Mouse (Mus musculus): ENCODE data around the gene Paqr4.

The Paqr4 gene

DNA sequence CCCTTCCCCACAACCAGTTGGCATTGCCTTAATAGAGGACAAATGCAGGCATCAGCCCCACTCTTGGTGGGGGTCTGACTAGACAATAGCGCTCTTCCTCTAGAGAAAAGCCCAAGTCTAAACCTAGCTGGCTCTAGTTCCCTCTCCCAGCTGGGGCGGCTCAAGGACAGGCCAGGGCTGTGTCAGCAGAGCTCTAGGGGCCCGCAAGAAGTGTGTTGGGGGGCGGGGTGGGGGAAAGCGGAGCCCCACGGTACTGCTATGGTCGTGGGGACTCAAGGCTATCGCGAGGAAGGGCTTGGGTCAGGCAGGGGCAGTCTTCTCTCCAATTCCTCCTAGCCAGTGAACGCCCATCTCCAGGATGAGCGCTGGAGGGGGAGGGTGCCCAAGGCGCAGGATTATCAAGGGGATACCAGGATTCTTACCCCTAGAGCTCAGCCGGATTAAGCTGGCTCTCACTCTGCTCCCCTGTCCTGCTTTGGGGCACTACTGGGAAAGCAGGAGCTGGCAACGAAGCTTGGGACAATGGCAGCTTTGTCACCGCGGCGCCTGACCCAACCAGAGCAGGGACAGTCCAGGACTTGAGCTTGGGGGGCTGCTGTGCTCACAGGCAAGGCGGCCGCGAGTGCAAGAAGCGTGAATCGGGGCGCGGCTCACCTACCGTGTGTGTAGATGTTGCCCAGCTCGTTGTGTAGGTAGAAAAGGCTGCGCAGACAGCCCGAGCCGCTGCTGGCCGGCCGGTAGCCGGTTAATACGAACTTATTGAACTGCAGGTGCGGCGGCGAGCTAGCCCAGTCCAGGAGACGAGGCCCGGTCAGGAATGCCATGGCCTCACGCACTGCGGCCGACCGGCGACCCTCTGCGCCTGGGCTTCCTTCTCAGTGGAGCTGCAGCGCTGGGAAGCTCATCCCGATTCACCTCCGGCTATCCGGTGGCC is 1.2 kb downstream of the Paqr4 start:
- in situ Hi-C loops (cut with MboI; ENCODE audit: low pct_unique_long_range_greater_than_20kb in 1 of 2, low sequenced_read_pairs in 2 of 2, unreplicated experiment in 1 of 2) = no loop called here

DNA sequence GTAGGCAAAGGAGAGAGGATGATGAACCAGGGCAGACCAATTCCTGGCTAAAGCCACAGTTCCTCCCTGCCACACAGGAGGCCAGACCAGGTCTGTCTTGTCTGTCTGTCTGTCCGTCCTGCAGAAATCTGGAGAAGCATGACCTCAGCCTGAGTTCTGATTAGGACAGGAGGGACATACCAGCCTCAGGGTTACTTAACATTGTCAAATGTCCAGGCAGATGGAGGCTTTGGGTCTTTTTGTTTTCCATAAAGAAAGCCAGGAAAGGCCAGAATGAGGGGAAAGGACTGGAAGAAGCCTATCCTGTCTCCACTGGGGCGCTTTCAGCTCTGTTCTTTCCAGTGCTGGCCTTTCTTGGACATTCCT is 1.8 kb downstream of the Paqr4 start:
- in situ Hi-C loops (cut with MboI; ENCODE audit: low pct_unique_long_range_greater_than_20kb in 1 of 2, low sequenced_read_pairs in 2 of 2, unreplicated experiment in 1 of 2) = no loop called here

DNA sequence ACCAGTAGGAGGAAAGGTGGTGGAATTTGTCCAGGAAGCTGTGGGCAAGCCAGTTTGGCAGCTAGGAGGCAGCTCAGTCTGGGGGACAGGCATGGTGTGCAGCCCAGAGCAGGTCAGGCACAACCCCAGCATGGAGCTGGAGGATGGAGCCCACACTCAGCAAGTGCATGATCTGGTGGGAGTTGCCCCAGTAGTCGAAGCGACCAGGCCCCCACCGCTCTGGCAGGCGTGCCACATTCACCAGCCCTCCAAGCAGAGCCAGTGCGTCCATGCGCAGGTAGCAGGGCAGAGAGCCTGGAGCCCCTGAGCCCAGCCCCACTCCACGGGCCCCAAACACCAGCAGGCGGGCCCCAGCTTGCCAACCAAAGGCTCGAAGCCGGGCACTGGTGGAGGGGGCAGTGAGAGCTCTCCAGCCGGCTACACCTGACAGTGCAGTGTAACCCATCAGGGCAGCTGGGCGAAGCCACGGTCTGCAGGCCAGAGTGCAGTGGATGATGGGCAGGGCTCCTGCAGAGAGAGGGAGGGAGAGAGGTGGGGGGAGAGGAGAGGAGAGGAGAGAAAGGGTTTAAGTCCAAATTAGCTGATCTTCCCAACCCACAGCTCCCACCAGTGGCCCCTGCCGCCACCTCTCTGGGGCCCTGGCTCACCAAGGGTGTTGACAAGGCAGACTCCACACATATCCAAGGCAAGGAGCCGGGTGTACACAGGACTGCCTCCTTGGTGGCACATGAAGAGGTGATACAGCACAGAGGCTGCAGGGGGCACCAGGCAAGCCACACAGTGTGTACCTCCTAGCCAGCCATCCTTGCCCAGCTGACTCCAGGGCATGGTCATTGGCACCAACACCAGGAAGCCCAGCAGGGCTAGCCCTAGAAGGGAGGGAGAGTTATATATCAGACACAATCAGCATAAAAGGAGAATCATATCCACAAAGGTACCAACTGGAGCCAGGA is 2.9 kb downstream of the Paqr4 start:
- in situ Hi-C loops (cut with MboI; ENCODE audit: low pct_unique_long_range_greater_than_20kb in 1 of 2, low sequenced_read_pairs in 2 of 2, unreplicated experiment in 1 of 2) = no loop called here

DNA sequence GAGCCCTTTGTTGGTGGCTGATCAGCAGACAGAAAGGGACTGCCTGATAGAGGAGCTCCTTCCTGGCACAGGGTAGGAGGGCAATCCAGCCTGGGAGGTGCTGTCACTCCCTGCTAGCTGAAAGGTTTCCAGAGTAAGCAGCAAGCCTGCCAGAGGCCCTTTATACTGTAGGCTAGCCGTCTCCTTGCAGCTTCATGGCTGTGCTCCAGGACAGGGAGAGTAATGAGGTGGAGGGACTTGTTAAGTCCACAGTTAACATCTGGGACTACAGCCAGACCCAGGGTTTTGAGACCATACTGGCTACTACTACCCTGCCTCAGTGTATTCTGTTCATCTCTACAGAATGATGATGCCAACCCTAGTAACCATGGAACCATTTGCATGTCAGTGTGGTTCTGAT is 6.3 kb downstream of the Paqr4 start:
- in situ Hi-C loops (cut with MboI; ENCODE audit: low pct_unique_long_range_greater_than_20kb in 1 of 2, low sequenced_read_pairs in 2 of 2, unreplicated experiment in 1 of 2) = no loop called here

DNA sequence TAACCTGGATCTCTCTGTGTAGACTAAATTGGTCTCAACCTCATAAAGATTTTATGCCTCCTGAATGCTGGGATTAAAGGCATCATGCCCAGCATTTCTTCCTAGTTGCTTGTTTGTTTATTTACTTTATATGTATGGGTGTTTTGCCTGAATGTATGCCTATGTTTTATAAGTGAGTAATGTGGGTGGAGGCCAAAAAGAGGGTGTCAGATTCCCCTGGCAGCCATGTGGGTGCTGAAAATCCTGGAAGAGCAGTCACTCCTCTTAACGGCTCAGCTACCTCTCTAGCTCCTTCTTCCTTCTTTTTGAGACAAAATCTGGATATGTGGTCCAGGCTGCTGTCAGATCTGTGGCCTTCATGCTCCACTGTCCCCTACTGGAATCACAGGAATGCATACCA is 10.2 kb downstream of the Paqr4 start:
- in situ Hi-C loops (cut with MboI; ENCODE audit: low pct_unique_long_range_greater_than_20kb in 1 of 2, low sequenced_read_pairs in 2 of 2, unreplicated experiment in 1 of 2) = no loop called here

DNA sequence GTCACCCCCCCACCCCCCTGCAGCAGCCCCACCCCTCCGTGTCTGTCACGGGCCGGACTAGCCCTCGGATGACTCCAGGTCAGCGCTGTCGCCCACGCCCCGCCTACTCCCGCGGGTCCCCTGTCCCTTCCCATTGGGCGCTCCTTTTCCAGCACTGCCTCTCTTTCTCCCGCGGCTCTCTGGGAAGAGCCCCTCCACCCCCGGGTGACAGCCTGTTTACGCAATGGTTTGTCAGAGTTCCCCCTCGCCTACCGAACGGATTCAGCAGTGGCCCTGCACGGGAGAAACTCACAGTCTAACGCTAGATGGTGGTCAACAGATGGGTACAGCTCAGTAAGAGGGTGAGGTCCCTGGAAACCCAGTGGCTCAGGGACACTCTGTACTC is 13.9 kb downstream of the Paqr4 start:
- in situ Hi-C loops (cut with MboI; ENCODE audit: low pct_unique_long_range_greater_than_20kb in 1 of 2, low sequenced_read_pairs in 2 of 2, unreplicated experiment in 1 of 2) = no loop called here

DNA sequence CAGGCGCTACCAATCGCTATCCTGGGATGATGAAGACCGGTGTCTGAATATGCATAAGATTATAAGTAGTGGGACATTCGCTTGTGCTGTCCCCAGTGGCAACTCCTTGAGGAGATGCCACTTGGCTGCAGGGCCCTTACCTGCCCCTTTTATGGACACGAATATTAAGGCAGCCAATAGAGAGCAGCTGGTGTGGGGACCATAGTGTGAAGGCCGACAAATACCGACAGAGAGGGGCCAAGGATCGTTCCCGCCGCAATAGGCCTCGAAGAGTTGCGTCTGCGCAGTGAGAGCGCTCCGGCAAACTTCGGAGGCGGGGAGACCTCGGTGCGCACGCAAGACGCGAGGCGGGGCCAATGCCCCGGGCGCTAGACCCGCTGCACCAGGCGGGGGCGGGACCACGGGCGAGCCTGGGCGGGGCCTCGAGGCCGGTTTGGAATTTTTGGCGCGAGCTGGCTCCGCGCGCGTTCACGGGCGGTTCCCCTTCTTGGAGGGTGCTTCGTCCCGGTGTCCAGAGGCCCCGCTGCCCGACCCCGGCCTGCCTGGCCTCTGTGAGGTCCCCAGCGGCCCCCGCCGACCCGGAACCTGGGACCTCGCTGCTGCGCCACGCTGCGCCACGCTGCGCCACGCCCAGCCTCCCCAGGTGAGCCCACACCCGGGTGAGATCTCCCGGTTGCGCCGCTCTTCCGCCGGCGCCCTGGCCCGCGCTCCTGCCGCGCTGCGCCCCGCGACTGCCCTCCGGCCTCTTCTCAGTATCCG is 14.5 kb downstream of the Paqr4 start, which contains the start of gene Pkmyt1:
TSS of gene Pkmyt1 (plus strand) at position 338 of the 759 bp plus-strand sequence.
- in situ Hi-C loops (cut with MboI; ENCODE audit: low pct_unique_long_range_greater_than_20kb in 1 of 2, low sequenced_read_pairs in 2 of 2, unreplicated experiment in 1 of 2) = no loop called here

DNA sequence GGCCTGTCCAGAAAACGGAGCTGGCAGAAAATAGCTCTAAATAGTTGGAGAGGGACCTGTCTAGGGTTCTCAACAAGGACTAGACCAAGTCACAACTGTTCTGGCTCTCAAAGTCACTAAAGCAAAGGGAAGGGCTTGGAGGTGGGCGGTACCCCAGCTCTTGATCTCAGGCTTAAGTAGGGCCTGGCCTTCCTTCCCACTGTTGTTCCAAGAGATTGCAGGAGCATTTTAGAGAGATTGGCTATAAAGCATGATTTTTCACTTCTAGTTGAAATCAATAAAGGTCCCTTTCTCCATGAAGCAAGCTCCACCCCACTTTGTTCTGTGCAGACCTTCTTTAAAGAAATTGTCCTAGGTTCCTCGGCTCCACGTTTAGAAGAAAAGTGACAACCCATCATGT is 15.2 kb downstream of the Paqr4 start:
- in situ Hi-C loops (cut with MboI; ENCODE audit: low pct_unique_long_range_greater_than_20kb in 1 of 2, low sequenced_read_pairs in 2 of 2, unreplicated experiment in 1 of 2) = no loop called here

DNA sequence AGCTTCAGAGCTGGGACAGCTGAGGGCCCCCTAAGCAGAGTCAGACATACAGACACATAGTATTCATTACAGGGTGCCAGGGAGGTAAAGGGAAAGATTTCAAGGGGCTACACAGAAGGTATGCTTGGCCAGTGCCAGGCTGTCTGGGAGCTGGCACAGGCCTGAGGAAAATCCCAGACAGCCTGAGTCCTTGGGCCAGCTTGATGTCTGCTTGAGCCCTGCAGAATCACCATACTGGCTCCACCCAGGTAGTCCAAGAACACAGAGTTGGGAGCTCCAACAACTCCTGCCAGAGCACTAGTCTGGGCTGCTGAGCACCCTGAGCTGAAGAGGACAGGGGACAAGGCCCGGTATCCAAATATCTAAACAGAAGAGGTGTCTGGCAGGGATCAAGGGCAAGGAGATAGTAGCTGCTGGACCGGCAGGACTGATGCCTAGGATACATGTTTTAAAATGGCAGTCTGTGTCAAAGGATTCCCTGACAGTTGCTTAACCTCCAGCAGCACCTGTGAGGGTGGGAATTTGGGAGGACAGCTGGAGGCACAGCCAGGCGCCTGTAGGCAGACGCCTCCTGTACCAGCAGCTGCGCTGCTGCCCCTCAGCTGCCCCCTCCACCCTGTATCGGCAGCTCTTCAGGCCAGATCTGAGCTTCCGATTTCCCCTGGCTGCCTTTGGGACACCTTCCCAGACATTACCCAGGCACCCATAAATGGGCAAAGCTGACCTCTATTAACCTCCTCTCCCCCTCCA is 18.1 kb downstream of the Paqr4 start, which contains the start of gene 1520401A03Rik:
TSS of gene 1520401A03Rik (minus strand) at position 408 of the 750 bp plus-strand sequence.
- in situ Hi-C loops (cut with MboI; ENCODE audit: low pct_unique_long_range_greater_than_20kb in 1 of 2, low sequenced_read_pairs in 2 of 2, unreplicated experiment in 1 of 2) = no loop called here

DNA sequence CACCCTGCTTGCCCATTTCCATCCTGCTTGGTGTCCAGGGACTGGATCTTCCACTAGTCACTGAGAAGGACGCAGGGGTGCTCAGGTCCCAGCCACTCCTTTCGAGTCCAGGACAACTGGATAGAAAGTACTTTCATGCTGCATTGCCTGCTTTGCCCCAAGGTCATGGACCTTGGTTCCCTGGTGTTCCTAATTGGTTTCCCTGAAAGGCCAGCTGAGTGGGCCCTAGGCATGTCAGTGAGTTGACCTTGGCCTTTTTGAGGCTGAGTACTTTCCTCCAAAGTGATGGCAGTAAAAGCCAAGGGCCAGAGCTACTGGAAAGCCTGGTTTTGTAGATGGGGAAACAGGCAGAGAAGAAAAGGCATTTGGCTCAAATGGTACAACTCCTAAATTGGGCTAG is 18.8 kb downstream of the Paqr4 start:
- in situ Hi-C loops (cut with MboI; ENCODE audit: low pct_unique_long_range_greater_than_20kb in 1 of 2, low sequenced_read_pairs in 2 of 2, unreplicated experiment in 1 of 2) = no loop called here

DNA sequence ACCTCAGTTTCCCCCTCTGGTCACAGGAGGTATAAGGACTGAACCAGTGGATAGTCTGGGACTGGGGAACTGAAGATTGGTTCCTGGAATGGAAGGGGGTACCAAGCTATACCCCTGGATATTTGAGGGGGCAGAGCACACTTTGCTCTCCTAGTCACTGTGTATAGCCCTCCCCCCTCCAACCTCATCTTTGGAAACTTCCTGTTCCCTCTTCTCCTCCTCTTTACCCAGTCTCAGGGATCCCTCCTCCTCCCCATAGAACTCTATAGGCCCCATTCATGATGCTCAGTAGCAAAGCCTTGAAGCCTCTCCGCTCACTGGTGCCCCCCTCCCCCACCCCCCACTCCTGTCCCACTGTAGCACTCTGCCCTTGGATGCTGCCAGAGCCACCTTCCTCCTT is 21.2 kb downstream of the Paqr4 start:
- in situ Hi-C loops (cut with MboI; ENCODE audit: low pct_unique_long_range_greater_than_20kb in 1 of 2, low sequenced_read_pairs in 2 of 2, unreplicated experiment in 1 of 2) = no loop called here

DNA sequence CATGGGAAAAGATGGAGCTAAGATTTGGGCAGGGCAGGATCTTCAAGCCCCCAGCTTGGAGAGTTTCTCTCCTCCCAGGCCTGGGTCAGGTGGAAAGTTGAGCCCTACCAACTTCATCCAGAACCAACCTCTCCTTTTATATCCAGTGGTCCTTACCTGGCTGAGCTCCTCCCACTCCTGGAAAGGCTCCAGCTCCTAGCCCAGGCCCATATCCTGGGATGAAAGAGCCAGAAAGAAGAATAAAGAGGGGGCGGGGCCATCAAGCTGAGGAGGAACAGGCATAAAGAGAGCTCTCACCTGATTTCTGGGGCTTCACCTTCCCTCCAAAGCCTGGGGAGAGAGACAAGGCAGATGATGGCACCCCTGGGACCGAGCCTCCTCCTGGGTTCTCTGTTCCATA is 23.7 kb downstream of the Paqr4 start:
- in situ Hi-C loops (cut with MboI; ENCODE audit: low pct_unique_long_range_greater_than_20kb in 1 of 2, low sequenced_read_pairs in 2 of 2, unreplicated experiment in 1 of 2) = no loop called here

DNA sequence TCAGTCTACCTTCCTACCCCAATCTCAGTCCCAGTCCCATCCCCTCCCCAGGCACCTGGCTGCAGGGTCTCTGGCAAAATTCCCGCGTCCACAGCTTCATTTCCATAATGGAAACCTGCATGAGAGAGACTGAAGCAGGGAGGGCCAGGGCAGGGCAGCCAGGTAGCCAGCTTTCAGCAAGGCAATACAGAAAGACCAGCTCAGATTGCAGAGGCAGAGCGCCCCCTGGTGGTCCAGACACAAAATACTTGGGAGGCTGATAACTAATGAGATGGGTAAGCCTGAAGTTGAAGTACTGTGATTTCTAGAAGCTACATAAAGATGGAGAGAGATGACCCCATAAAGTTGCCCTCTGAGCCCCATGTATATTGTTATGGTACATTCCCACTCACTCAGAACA is 34.5 kb downstream of the Paqr4 start:
- in situ Hi-C loops (cut with MboI; ENCODE audit: low pct_unique_long_range_greater_than_20kb in 1 of 2, low sequenced_read_pairs in 2 of 2, unreplicated experiment in 1 of 2) = loop anchor here (5.0 kb wide), 2 partner anchors 34 to 44 kb away; partner anchors contain the start of genes Bicdl2 (in 1 of the 2), Hcfc1r1 (in 1 of the 2) and Thoc6 (in 1 of the 2)

DNA sequence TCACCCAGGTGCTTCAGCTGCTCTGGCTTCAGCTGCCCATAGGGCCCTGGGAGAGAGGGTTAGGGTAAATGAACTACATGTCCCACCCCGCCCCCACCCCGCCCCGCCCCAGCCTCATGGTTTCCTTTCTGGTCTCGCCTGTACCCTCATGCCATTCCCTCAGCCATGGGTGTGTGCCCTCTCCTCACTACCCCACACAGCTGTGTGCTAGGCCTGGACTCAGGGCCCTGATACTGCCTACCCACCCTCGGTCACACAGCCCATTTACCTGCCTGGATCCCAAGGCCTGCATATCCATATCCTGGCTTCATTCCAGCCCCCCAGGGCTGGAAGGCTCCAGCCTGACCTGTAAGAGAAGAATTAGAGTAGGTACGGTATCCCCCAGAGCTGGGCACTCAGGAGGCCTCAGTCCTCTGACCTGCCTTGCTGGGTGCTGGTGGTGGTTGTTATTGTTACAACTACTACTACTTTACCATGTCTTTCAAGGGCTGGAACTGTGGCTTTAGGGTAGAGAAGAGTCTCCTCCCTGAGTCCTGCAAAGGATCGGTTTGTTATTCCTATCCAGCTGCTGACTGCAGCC is 35.1 kb downstream of the Paqr4 start:
- in situ Hi-C loops (cut with MboI; ENCODE audit: low pct_unique_long_range_greater_than_20kb in 1 of 2, low sequenced_read_pairs in 2 of 2, unreplicated experiment in 1 of 2) = loop anchor here (5.0 kb wide), 2 partner anchors 33 to 43 kb away; partner anchors contain the start of genes Bicdl2 (in 1 of the 2), Hcfc1r1 (in 1 of the 2) and Thoc6 (in 1 of the 2)

DNA sequence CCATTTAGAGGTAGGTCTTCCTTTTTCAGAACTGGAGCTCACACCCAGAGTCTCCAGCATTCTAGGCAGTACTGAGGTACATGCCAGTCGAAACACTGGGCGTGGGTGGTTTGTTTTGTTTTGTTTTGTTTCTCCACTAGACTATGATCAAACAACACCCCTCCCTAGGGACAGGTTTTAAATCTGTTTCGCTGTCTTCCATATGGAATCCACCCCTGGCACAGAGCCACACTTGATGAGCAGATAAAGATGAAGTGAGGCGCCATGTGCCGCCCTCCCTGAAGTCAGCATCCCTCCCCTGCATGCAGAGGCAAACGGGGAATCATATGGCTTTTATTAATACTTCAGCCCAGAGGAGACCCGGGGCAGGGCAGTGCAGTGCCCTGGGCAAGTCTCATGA is 35.9 kb downstream of the Paqr4 start:
- in situ Hi-C loops (cut with MboI; ENCODE audit: low pct_unique_long_range_greater_than_20kb in 1 of 2, low sequenced_read_pairs in 2 of 2, unreplicated experiment in 1 of 2) = loop anchor here (5.0 kb wide), 2 partner anchors 32 to 42 kb away; partner anchors contain the start of genes Bicdl2 (in 1 of the 2), Hcfc1r1 (in 1 of the 2) and Thoc6 (in 1 of the 2)

DNA sequence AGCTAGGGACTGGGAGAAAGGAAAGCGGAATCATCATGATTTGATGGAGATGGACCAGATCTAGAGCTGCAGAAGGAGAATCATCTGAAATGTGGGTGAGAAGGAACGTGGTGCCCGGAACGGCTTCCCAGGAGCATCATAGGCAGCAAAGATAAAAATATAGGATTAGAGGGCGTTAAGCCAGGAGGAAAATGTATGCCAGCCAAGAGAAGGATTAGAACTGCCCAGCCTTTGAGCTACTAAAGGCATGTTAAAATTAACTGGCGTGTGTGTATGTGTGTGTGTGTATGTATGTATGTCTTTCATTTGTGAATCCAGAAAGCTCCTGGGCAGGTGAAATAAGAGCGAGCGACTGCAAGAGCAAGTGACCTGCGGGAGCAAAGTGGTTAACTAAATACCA is 37.4 kb downstream of the Paqr4 start:
- in situ Hi-C loops (cut with MboI; ENCODE audit: low pct_unique_long_range_greater_than_20kb in 1 of 2, low sequenced_read_pairs in 2 of 2, unreplicated experiment in 1 of 2) = no loop called here

DNA sequence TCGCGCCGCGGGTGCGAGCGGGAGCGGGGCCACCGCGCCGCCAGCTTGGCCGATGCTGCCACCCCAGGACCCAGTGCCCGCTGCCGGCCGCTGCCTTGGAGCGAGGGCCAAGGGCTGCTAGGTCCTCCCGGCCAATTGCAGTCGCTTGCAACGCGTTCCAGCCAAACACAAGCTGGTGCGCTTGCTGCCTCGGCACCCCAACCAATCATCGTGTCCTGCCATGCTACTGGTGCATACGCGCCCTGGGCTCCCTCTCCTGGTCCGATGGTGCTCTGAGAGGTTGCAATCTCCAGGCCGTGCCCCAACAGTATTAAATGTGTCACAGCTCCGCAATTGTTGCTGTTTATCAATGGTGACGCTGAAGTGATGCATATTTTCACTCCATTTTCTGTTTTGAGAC is 40.6 kb downstream of the Paqr4 start:
- in situ Hi-C loops (cut with MboI; ENCODE audit: low pct_unique_long_range_greater_than_20kb in 1 of 2, low sequenced_read_pairs in 2 of 2, unreplicated experiment in 1 of 2) = no loop called here

Data from mouse embryonic stem cell (cell line).